Mouse (Mus musculus) heart, embryonic 16.5 days (tissue): ENCODE data around the gene Lsm14a. TPM values are rescaled to one million over a fixed set of nuclear protein-coding genes. Genes with fewer than 3 reads are reported as not detected.

ENCODE experiments used
- ATAC-seq: fragments of 200-750 bp; cut with Nextera tagmentation; replicated peaks from 2 replicates; pipeline ENCODE4 v1.8.0; 2017; ENCODE audit warnings: moderate number of reproducible peaks; ENCODE audit not compliant: insufficient read depth, low FRiP score; ENCODE audit errors: extremely low read depth
- H3K27ac ChIP-seq: fragments of 300-500 bp; sonication (generic); 2 replicates; pipeline ENCODE4 v1.5.1; 2014; ENCODE audit warnings: mild to moderate bottlenecking, low read length, control low read depth, moderate library complexity
- H3K27me3 ChIP-seq: fragments of 300-500 bp; sonication (generic); 2 replicates; pipeline ENCODE4 v1.6.1; 2014; ENCODE audit warnings: low read length, mixed read lengths; ENCODE audit not compliant: control insufficient read depth, insufficient read depth
- H3K36me3 ChIP-seq: fragments of 300-500 bp; sonication (generic); 2 replicates; pipeline ENCODE4 v1.6.1; 2014; ENCODE audit not compliant: control insufficient read depth, insufficient read depth
- H3K4me1 ChIP-seq: fragments of 300-500 bp; sonication (generic); 2 replicates; pipeline ENCODE4 v1.6.1; 2014; ENCODE audit warnings: low read length, mixed read lengths; ENCODE audit not compliant: control insufficient read depth, insufficient read depth
- H3K4me2 ChIP-seq: fragments of 300-500 bp; sonication (generic); 2 replicates; pipeline ENCODE4 v1.6.1; 2014; ENCODE audit warnings: low read depth, mild to moderate bottlenecking, control low read depth, low read length
- H3K4me3 ChIP-seq: fragments of 300-500 bp; sonication (generic); 2 replicates; pipeline ENCODE4 v1.5.1; 2014; ENCODE audit warnings: mild to moderate bottlenecking, control low read depth, low read length
- H3K9ac ChIP-seq: fragments of 300-500 bp; sonication (generic); 2 replicates; pipeline ENCODE4 v1.6.1; 2014; ENCODE audit warnings: low read length, control low read depth
- H3K9me3 ChIP-seq: fragments of 300-500 bp; sonication (generic); replicated peaks from 2 replicates; pipeline ENCODE4 v1.6.1; 2016; ENCODE audit warnings: low read length; ENCODE audit not compliant: control insufficient read depth
- WGBS: fragments of 180-500 bp; shearing (Covaris S2); extraction: QIAGEN DNeasy Blood & Tissue Kit; methylation state at CpG from one replicate; pipeline ENCODE4 v1.1.7; 2014; 5-methylcytosine and 5-hydroxymethylcytosine counted together
- polyA plus RNA-seq: library from polyadenylated mRNA; unstranded; fragments of >200 nt; fragmentation: Nextera tagmentation; extraction: Ambion mirVana; gene quantifications from 2 replicates; pipeline ENCODE4 v1.2.1, GENCODE M21; 2015

Lsm14a gene
- polyA plus RNA-seq, 1 experiment from 2014 or later, result 67.6 TPM

DNA sequence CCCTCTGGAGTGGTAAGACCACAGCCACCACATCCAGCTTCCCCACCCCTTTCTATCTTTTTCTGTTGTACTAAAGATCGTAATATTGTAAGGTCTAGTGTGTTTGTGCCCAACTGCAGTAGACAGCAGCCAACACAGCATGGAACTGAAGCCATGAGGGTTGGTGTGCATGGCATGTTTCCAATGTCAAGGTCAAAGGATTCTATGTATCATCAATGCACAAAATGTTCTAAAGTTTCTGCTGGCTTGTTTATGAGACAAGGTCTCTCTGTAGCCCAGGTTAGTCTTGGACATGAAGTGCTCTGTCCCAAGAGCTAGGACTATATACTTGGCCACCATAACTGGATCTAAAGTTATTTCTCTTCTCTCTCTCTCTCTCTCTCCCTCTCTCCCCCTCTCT, 68.3 kb downstream of the Lsm14a start:
- H3K27me3 ChIP-seq, result no peaks in the 10 kb centered on the region
- no peaks in the 10 kb centered on the region for H3K36me3 ChIP-seq
- no peak overlapping the region for H3K27ac ChIP-seq
- H3K9ac ChIP-seq, result no peak overlapping the region
- peaks cover 3% of the 10 kb centered on the region; the same call in 1 of the 2 replicates for H3K9me3 ChIP-seq
- no peak overlapping the region for H3K4me3 ChIP-seq
- no peak overlapping the region for H3K4me2 ChIP-seq
- 79% methylated on average over 1 of the region's 1 CpGs for WGBS
- 0 out of 2 replicates have a peak, but pooled peaks cover 4% of the 10 kb centered on the region for H3K4me1 ChIP-seq
- no peak for ATAC-seq

DNA sequence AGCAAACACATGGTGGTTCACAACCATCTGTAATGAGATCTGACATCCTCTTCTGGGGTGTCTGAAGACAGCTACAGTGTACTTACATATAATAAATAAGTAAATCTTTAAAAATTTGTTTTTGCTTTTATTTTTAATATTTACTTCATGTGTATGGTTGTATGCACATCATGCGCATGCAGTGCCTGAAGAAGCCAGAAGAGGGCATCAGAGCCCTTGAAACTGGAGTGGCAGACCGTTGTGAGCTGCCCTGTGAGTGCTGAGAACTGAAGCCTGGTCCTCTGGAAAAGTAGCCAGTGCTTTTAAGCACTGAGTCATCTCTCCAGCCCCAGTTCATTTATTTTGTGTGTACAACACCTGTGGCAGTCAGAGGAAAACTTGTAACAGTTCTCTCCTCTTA, 69.1 kb downstream of the Lsm14a start:
- Histone ChIP-seq H3K4me3 (no peak overlapping the region), H3K27me3 (no peaks in the 10 kb centered on the region), H3K27ac (no peak overlapping the region), H3K4me1 (0 out of 2 replicates have a peak, but pooled peaks cover 4% of the 10 kb centered on the region), H3K9ac (no peak overlapping the region), H3K36me3 (no peaks in the 10 kb centered on the region), H3K9me3 (peaks cover 3% of the 10 kb centered on the region; the same call in 1 of the 2 replicates), H3K4me2 (no peak overlapping the region)
- ATAC-seq, result no peak
- WGBS, result 94% methylated on average over 2 of the region's 2 CpGs

DNA sequence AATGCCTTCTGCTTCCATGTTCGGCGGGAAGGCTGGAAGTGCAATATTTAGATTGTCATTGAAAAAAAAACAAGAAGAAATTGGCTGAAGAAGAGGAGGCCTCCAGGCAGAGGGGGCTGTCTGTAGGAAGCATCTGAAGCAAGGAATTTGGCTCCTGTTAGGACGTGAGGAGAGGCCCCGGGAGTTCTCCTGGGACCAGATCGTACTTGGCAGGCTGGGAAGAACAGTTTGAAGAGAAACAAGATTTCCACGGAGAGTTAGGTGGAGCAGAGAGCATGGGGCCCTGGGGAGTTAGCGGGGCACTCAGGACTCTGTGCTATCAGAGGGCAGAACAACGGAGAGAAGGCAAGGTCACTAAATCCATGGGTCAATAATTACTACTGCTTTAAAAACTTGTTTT, 69.8 kb downstream of the Lsm14a start:
- H3K4me1 ChIP-seq, result peaks cover 5% of the 10 kb centered on the region
- WGBS, result 49% methylated on average over 8 of the region's 8 CpGs
- H3K4me2 ChIP-seq, result no peak overlapping the region
- no peaks in the 10 kb centered on the region for H3K36me3 ChIP-seq
- no peak for ATAC-seq
- no peaks in the 10 kb centered on the region for H3K27me3 ChIP-seq
- no peak overlapping the region for H3K9ac ChIP-seq
- no peak overlapping the region; the same call in 1 of the 2 replicates for H3K27ac ChIP-seq
- no peak overlapping the region for H3K4me3 ChIP-seq
- peaks cover 3% of the 10 kb centered on the region; the same call in 1 of the 2 replicates for H3K9me3 ChIP-seq

DNA sequence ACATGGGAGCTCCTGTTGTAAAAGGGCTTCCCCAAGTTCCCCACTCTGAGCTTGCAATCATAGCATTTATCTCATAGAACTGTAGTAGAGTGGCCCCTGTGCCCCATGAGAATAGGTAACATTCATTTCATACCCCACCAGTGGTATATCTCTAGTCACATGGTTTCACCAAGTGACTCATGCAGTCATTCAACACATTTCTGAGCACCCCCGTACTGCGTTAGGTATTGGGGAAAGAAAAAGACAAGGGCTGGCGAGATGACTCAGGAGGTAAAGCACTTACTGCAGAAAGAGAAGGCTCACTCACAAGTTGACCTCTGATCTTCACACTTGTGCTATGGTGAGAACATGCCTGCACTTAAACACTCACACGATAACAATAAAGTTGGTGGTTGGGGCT, 71.2 kb downstream of the Lsm14a start:
- 54% methylated on average over 4 of the region's 4 CpGs for WGBS

DNA sequence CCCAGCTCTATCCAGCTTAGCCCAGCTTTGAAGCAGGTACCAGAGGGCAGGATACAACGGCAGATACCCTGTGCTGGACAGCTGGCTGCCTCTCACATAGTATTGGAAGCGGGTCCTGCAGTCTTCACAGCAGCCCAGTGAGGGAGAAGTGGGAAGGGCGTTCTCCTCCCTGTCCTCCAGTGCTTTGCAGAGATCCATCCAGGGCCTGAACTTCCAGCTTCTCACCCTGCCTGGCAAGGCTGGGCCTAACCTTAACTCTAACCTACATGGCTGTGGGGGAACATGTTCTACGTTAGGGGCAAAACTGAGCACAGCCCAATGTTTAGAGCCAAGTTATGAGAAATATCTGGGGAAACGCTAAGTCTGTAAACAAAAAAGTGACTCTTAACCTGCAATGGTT, 72.0 kb downstream of the Lsm14a start:
- ATAC-seq, result no peak
- 78% methylated on average over 5 of the region's 5 CpGs for WGBS
- H3K4me2 ChIP-seq, result no peak overlapping the region
- peaks cover 4% of the 10 kb centered on the region for H3K4me1 ChIP-seq
- no peak overlapping the region for H3K4me3 ChIP-seq
- no peaks in the 10 kb centered on the region for H3K36me3 ChIP-seq
- H3K9ac ChIP-seq, result no peak overlapping the region
- H3K27me3 ChIP-seq, result no peaks in the 10 kb centered on the region
- no peak overlapping the region for H3K27ac ChIP-seq
- peaks cover 3% of the 10 kb centered on the region; the same call in 1 of the 2 replicates for H3K9me3 ChIP-seq

More for the DNA sequence above, 71.2 kb downstream of the Lsm14a start:
- H3K36me3 ChIP-seq, result no peaks in the 10 kb centered on the region
- H3K27me3 ChIP-seq, result no peaks in the 10 kb centered on the region
- no peak for ATAC-seq
- H3K27ac ChIP-seq, result no peak overlapping the region
- H3K9me3 ChIP-seq, result peaks cover 3% of the 10 kb centered on the region; the same call in 1 of the 2 replicates
- no peak overlapping the region for H3K4me3 ChIP-seq
- no peak overlapping the region for H3K4me2 ChIP-seq
- H3K9ac ChIP-seq, result no peak overlapping the region
- H3K4me1 ChIP-seq, result peaks cover 4% of the 10 kb centered on the region

DNA sequence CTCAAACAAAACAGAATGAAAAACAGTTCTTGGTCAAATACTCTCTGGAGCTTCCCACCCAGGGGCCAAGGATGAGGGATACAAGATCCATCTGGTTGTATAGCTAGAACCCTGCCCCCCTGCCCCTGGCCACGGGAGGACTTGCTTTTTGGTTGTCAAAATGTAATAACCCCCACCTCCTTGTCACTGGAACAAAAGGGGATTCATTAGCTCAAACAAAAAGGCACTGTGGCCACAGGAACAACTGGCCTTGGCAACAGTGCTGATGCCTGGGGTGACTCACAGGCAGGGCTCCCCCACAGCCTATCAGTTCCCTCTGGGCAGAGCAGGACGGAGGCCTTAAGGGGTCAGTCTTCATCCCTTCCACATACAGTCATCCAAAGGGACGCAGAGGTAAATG, 73.2 kb downstream of the Lsm14a start:
- ATAC-seq, result peak; percentile 42; the same call in 1 of the 2 replicates
- H3K27ac ChIP-seq, result peak overlapping the region; percentile 74
- WGBS, result 45% methylated on average over 3 of the region's 3 CpGs
- no peaks in the 10 kb centered on the region for H3K36me3 ChIP-seq
- no peak overlapping the region for H3K4me2 ChIP-seq
- no peak overlapping the region for H3K4me3 ChIP-seq
- peaks cover 3% of the 10 kb centered on the region; the same call in 1 of the 2 replicates for H3K9me3 ChIP-seq
- H3K4me1 ChIP-seq, result peaks cover 4% of the 10 kb centered on the region
- H3K9ac ChIP-seq, result no peak overlapping the region
- H3K27me3 ChIP-seq, result no peaks in the 10 kb centered on the region

DNA sequence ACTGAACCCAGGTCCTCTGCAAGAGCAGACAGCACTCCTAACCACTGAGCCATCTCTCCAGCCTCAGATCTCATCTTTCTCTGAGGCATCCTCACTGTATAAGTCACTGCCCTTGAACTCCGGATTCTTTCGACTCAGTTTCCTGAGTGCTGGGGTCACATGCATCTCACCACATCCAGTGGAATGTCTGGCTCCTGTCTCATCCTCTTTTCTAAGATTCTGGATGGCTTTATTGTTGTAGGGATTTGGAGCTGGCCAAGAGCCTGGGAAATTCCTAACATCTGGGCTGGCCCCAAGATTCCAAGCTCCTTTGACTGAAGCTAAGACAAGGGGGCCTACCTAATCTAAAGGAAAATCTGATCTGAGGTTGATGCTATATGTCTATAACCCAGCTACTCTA, 74.0 kb downstream of the Lsm14a start:
- H3K4me3 ChIP-seq, result no peak overlapping the region
- H3K27ac ChIP-seq, result peak overlapping the region; percentile 39; the same call in 1 of the 2 replicates
- no peak for ATAC-seq
- no peaks in the 10 kb centered on the region for H3K27me3 ChIP-seq
- H3K4me2 ChIP-seq, result no peak overlapping the region
- H3K9me3 ChIP-seq, result peaks cover 2% of the 10 kb centered on the region; the same call in 1 of the 2 replicates
- WGBS, result 58% methylated on average over 2 of the region's 2 CpGs
- no peak overlapping the region for H3K9ac ChIP-seq
- H3K36me3 ChIP-seq, result no peaks in the 10 kb centered on the region
- peaks cover 4% of the 10 kb centered on the region for H3K4me1 ChIP-seq

DNA sequence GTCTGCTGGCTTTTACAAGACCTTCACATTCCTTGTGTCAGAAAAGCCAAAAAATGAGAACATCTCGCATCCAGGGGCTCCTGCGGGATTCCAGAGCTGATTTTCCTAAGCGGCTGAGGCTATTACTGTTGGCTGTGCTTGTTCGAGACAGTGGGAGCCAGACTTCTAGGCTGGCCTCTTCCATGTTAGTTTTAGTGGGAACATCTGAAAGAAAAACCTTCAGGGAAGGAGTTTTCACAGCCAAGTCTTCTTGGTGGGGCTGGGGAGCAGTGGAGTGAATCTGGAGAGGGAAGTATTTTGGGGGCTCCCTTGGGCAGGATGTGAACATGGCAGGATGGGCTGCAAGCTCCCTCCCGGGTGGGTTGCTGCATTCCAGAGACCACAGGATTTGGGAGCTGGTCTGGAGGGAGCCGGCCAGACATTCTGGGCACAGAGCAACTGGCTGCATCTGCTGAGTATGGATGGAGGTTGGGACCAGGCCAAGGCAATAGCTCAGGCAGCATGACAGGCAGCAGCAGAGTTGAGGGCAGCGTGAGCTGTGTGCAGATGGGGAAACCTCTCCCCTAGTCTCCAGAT, 75.1 kb downstream of the Lsm14a start:
- Histone ChIP-seq H3K4me1 (peaks cover 7% of the 10 kb centered on the region), H3K4me3 (no peak overlapping the region), H3K27ac (peak overlapping the region; percentile 66), H3K9ac (0 out of 2 replicates have a peak overlapping the region, but pooled peaks have one; percentile 7), H3K36me3 (no peaks in the 10 kb centered on the region), H3K9me3 (no peaks in the 10 kb centered on the region), H3K27me3 (no peaks in the 10 kb centered on the region), H3K4me2 (no peak overlapping the region)
- 52% methylated on average over 7 of the region's 7 CpGs for WGBS
- no peak for ATAC-seq

DNA sequence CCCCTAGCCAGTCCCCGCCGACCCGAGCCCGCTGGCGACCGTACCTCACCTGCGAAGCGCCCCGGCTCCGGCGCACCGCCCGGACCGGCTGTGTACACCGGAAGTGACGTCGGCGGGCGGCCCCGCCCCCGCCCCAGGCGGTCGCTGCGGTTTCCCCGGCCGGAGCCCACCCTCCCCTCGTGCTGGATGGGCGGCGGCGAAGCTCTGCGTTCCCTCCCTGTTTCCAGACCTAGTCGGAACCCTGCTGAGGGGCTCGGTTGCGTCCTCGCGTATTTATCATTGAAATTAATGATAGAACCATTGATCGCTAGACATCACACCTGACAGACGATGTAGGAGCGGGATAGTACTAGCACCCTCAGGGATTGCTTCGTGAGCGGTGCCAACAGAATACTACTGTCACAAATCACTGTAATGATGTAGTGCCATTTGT, 79.7 kb downstream of the Lsm14a start, which contains the start of gene 4931406P16Rik:
TSS of gene 4931406P16Rik (minus strand) at position 109 of the 433 bp plus-strand sequence.
- Histone ChIP-seq H3K27me3 (no peaks in the 10 kb centered on the region), H3K27ac (peak within 1 kb of the TSS; percentile 97), H3K4me1 (peaks cover 20% of the 10 kb centered on the region), H3K4me2 (peak within 1 kb of the TSS; percentile 84), H3K36me3 (no peaks in the 10 kb centered on the region), H3K9me3 (no peaks in the 10 kb centered on the region), H3K4me3 (peak within 1 kb of the TSS; percentile 93), H3K9ac (peak within 1 kb of the TSS; percentile 96)
- peak; percentile 93 for ATAC-seq
- WGBS, result under 1% methylated on average over 40 of the region's 41 CpGs
